Mouse (Mus musculus): ENCODE measurements around the gene Lenep. TPM values are rescaled to one million over a fixed set of nuclear protein-coding genes. Genes with fewer than 3 reads are reported as not detected.
"Not testable (repeated sequence)": the region's sequence is repeated elsewhere in the genome, so short reads cannot be mapped to it uniquely, and the experiment has no call there.

The Lenep gene
- polyA plus RNA-seq, 1 experiment from 2014 or later: not detected

GRCm38 (mm10) chr3:89430171-89431159 is 27.9 kb upstream of the Lenep start, which contains the start of gene Pygo2:
Gene Pygo2 (plus strand): TSS chr3:89430214.
- H3K4me2 ChIP-seq: peak within 1 kb of the TSS; percentile 78
- H3K27me3 ChIP-seq (replicated peaks): no peaks in the 10 kb centered on the region
- peaks cover 25% of the 10 kb centered on the region for H3K4me1 ChIP-seq
- H3K27ac ChIP-seq (replicated peaks): peak within 1 kb of the TSS; percentile 84
- 2% methylated on average over 66 of the region's 68 CpGs for WGBS
- peak within 1 kb of the TSS; percentile 91 for H3K9ac ChIP-seq
- no peaks in the 10 kb centered on the region for H3K9me3 ChIP-seq
- peaks cover 68% of the 10 kb centered on the region for H3K36me3 ChIP-seq
- ATAC-seq (ENCODE audit: extremely low read depth, insufficient number of reproducible peaks, low FRiP score, low TSS enrichment): peak; percentile 98
- peak within 1 kb of the TSS; percentile 78 for H3K4me3 ChIP-seq

GRCm38 (mm10) chr3:89429021-89429420 is 26.4 kb upstream of the Lenep start:
- H3K27ac ChIP-seq (replicated peaks); H3K27me3 ChIP-seq (replicated peaks); H3K4me2 ChIP-seq; H3K9ac ChIP-seq; H3K4me3 ChIP-seq; H3K9me3 ChIP-seq; ATAC-seq (ENCODE audit: extremely low read depth, insufficient number of reproducible peaks, low FRiP score, low TSS enrichment): not testable (repeated sequence)
- Histone ChIP-seq H3K36me3 (peaks cover 70% of the 10 kb centered on the region), H3K4me1 (peaks cover 28% of the 10 kb centered on the region)
- WGBS: 91% methylated on average over 7 of the region's 7 CpGs

- Histone ChIP-seq H3K4me2 (no peak overlapping the region), H3K9ac (no peak overlapping the region), H3K36me3 (peaks cover 58% of the 10 kb centered on the region), H3K27me3 (replicated peaks) (no peaks in the 10 kb centered on the region), H3K27ac (replicated peaks) (no peak overlapping the region), H3K4me1 (peaks cover 44% of the 10 kb centered on the region), H3K4me3 (no peak overlapping the region), H3K9me3 (no peaks in the 10 kb centered on the region)
- no peak for ATAC-seq (ENCODE audit: extremely low read depth, insufficient number of reproducible peaks, low FRiP score, low TSS enrichment)
- WGBS: 79% methylated on average over 4 of the region's 4 CpGs
These were observed 23.3 kb upstream of the Lenep start for GRCm38 (mm10) chr3:89425876-89426275.

- WGBS: 84% methylated on average over 5 of the region's 5 CpGs
- Histone ChIP-seq H3K9ac (no peak overlapping the region), H3K4me2 (no peak overlapping the region), H3K36me3 (peaks cover 58% of the 10 kb centered on the region), H3K4me3 (no peak overlapping the region), H3K27ac (replicated peaks) (no peak overlapping the region), H3K4me1 (peaks cover 50% of the 10 kb centered on the region), H3K9me3 (no peaks in the 10 kb centered on the region), H3K27me3 (replicated peaks) (no peaks in the 10 kb centered on the region)
- no peak for ATAC-seq (ENCODE audit: extremely low read depth, insufficient number of reproducible peaks, low FRiP score, low TSS enrichment)
These were observed 22.5 kb upstream of the Lenep start for GRCm38 (mm10) chr3:89425141-89425525.

GRCm38 (mm10) chr3:89424416-89425140 is 22.0 kb upstream of the Lenep start:
- peaks cover 58% of the 10 kb centered on the region for H3K36me3 ChIP-seq
- no peak overlapping the region for H3K4me2 ChIP-seq
- H3K27ac ChIP-seq (replicated peaks): peak overlapping the region; percentile 10
- H3K9ac ChIP-seq: no peak overlapping the region; the same call in 1 of the 2 replicates
- no peak overlapping the region for H3K4me3 ChIP-seq
- no peak for ATAC-seq (ENCODE audit: extremely low read depth, insufficient number of reproducible peaks, low FRiP score, low TSS enrichment)
- H3K9me3 ChIP-seq: no peaks in the 10 kb centered on the region
- no peaks in the 10 kb centered on the region for H3K27me3 ChIP-seq (replicated peaks)
- peaks cover 55% of the 10 kb centered on the region for H3K4me1 ChIP-seq
- WGBS: 63% methylated on average over 5 of the region's 5 CpGs

- no peaks in the 10 kb centered on the region for H3K27me3 ChIP-seq (replicated peaks)
- H3K27ac ChIP-seq (replicated peaks): peak overlapping the region; percentile 98; the same call in 1 of the 2 replicates
- H3K4me2 ChIP-seq: peak overlapping the region; percentile 84
- H3K36me3 ChIP-seq: peaks cover 46% of the 10 kb centered on the region
- H3K4me3 ChIP-seq: peak overlapping the region; percentile 63
- WGBS: 62% methylated on average over 6 of the region's 6 CpGs
- ATAC-seq (ENCODE audit: extremely low read depth, insufficient number of reproducible peaks, low FRiP score, low TSS enrichment): no peak
- peaks cover 55% of the 10 kb centered on the region for H3K4me1 ChIP-seq
- H3K9me3 ChIP-seq: no peaks in the 10 kb centered on the region
- H3K9ac ChIP-seq: peak overlapping the region; percentile 89
These were observed 20.1 kb upstream of the Lenep start for GRCm38 (mm10) chr3:89422556-89423205.

- Histone ChIP-seq H3K9ac (peak overlapping the region; percentile 89), H3K27me3 (replicated peaks) (no peaks in the 10 kb centered on the region), H3K27ac (replicated peaks) (peak overlapping the region; percentile 98), H3K4me3 (peak overlapping the region; percentile 63), H3K4me2 (peak overlapping the region; percentile 84), H3K4me1 (peaks cover 61% of the 10 kb centered on the region), H3K9me3 (no peaks in the 10 kb centered on the region), H3K36me3 (peaks cover 38% of the 10 kb centered on the region)
- 6% methylated on average over 22 of the region's 22 CpGs for WGBS
- no peak for ATAC-seq (ENCODE audit: extremely low read depth, insufficient number of reproducible peaks, low FRiP score, low TSS enrichment)
These were observed 19.3 kb upstream of the Lenep start for GRCm38 (mm10) chr3:89421810-89422473.

GRCm38 (mm10) chr3:89421002-89421774 is 18.6 kb upstream of the Lenep start:
- WGBS: 5% methylated on average over 11 of the region's 11 CpGs
- Histone ChIP-seq H3K27ac (replicated peaks) (peak overlapping the region; percentile 98), H3K4me3 (peak overlapping the region; percentile 63), H3K36me3 (peaks cover 34% of the 10 kb centered on the region), H3K4me2 (peak overlapping the region; percentile 84), H3K27me3 (replicated peaks) (no peaks in the 10 kb centered on the region), H3K9me3 (no peaks in the 10 kb centered on the region), H3K4me1 (peaks cover 69% of the 10 kb centered on the region), H3K9ac (peak overlapping the region; percentile 89)
- ATAC-seq (ENCODE audit: extremely low read depth, insufficient number of reproducible peaks, low FRiP score, low TSS enrichment): peak; percentile 78

GRCm38 (mm10) chr3:89420421-89420820 is 17.8 kb upstream of the Lenep start:
- Histone ChIP-seq H3K27me3 (replicated peaks) (no peaks in the 10 kb centered on the region), H3K4me2 (peak overlapping the region; percentile 84), H3K4me1 (peaks cover 69% of the 10 kb centered on the region), H3K27ac (replicated peaks) (peak overlapping the region; percentile 98), H3K9me3 (no peaks in the 10 kb centered on the region), H3K4me3 (peak overlapping the region; percentile 74), H3K9ac (peak overlapping the region; percentile 89), H3K36me3 (peaks cover 34% of the 10 kb centered on the region)
- no peak for ATAC-seq (ENCODE audit: extremely low read depth, insufficient number of reproducible peaks, low FRiP score, low TSS enrichment)
- WGBS: 46% methylated on average over 2 of the region's 2 CpGs

- Histone ChIP-seq H3K27me3 (replicated peaks) (no peaks in the 10 kb centered on the region), H3K36me3 (peaks cover 34% of the 10 kb centered on the region), H3K4me1 (peaks cover 66% of the 10 kb centered on the region), H3K27ac (replicated peaks) (peak overlapping the region; percentile 98), H3K9me3 (no peaks in the 10 kb centered on the region), H3K9ac (peak overlapping the region; percentile 85), H3K4me2 (peak overlapping the region; percentile 84), H3K4me3 (peak overlapping the region; percentile 74)
- no peak for ATAC-seq (ENCODE audit: extremely low read depth, insufficient number of reproducible peaks, low FRiP score, low TSS enrichment)
- WGBS: 9% methylated on average over 3 of the region's 3 CpGs
These were observed 17.4 kb upstream of the Lenep start for GRCm38 (mm10) chr3:89419981-89420380.
